Mouse (Mus musculus): ENCODE measurements around the gene Chst13.
A peak's percentile ranks its signal among the peaks of the same experiment; 100 is the strongest.

Chst13 gene

GRCm38 (mm10) chr6:90319475-90320191, 5.4 kb downstream of the Chst13 start:
- peak; percentile 20 for DNase-seq

GRCm38 (mm10) chr6:90319019-90319418, 6.0 kb downstream of the Chst13 start:
- no peak for DNase-seq

DNA sequence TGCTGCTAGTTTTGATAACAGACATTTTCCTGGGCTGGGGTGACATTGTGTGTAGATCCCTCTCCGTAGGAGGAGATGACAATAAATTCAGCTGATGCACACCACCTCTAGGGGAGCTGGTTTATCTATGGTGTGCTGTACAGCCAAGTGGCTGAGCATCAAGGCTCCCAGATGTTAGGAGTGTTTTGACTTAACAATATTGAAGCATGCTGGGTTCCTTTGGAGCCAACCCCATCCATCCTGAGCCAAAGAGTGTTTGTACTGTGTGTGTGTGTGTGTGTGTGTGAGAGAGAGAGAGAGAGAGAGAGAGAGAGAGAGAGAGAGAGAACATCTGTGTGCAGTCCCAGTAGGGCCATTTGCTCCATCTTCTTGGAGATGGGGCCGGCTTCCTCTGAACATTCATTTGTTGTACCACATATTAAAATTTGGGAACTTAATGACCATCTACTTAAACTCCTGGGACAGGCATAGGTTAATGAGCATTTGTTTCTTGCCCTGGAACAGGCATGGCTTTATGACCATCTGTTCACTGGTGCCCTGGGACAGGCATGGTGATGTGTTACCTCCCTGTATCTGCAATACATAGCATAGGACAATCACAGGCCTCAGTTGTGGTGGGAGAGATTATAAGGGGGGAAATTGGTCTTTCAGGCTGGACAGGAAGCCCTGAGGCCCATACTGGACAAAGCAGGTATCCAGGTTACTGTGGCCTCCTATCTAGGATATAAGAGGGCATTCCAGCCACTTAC, 7.3 kb downstream of the Chst13 start:
- DNase-seq: no peak

GRCm38 (mm10) chr6:90315961-90316360, 9.0 kb downstream of the Chst13 start:
- no peak for DNase-seq

DNA sequence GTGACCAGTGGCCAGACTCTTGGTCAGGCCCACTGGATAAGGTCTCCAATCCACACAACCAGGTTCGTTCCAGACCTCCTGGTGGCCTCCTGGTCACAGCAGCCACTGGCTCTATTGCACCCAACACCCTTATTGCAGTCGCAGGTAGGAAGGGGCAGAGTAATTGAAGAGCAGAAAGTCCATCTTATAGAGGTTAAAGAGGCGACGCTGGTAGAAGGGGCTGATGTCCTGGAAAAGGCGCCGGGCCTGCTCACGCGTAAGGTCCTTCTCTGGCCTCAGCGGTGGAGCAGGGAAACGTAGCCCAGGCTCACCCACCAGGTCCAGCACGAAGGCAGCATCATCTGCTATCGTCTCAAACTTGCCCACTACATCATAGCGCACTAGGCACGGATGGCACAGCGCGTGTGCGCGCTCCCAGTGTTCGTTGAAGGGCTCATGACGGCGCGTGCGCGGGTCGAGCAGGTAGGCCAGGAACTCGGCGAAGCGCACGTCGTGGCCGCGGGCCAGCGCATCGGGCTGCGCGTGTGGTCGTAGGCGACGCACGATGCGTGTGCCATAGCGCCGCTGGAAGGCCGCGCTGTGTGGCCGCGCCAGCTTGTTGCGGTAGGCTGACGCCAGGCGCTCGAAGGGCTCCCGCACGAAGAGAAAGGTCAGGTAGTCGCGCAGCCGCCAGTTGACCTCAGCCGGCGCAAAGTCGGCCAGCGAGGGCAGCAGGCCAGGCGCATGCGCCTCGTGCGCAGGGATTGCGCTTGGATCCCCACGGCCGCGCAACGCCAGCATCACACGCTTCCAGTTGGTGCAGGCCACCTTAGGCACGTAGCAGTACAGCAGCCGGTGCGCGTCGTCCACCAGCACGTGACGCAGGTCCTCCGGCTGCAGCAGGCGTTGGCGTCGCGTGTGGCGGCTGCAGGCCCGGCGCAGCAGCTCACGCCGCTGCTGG, 15.9 kb downstream of the Chst13 start:
- DNase-seq: no peak

DNA sequence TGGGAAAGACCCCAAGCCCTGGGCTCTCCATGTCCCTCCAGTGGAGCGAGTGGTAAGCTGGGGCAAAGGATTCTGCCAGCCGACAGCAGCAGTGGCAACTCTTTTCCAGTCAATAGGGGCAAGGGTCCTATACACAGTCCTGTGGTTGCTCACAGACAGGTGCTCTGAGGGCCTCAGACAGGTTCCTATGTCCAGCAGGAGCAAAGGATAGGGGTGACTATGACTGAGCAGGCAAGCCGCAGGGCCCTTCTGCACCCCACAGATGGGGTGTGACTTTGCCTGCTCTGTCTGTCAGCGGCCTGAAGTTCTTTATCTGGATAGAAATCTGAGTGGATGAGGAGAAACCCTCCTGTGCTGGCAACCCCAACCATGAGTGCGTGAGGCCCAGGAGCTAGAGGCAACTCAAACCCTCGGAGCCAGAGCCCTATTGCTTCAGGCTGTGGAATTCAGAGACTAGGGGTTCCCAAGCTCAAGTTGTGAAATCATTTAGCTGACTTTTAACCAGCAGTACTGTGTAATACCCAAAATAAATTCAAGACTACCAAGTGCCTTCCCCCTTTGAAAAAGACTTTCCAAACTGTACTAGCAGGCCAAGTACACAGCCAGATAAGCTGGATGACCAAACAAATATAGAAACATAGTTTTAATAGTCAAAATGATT, 18.5 kb downstream of the Chst13 start:
- DNase-seq: no peak

DNA sequence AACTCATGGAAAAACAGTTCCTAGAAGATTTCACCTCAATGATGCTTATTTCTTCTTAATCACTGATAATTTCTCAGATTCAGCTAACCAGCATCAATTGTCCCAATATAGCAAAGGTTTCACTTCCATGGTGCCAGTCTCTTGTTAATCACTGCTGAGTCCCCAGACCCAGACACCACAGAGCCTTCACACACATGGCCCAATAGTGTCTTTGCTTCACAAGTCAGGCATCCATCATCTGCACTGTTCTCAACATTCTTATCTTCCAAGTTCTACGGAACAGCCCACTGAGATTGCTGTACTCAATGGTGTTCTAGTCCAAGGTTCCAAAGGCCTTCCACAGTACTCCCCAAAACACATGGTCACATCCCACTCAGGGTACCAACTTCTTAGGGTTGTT, 24.1 kb downstream of the Chst13 start, which contains the start of gene BC048671:
BC048671 (plus strand) TSS at position 301 of the 400 bp plus-strand sequence.
- no peak for DNase-seq

DNA sequence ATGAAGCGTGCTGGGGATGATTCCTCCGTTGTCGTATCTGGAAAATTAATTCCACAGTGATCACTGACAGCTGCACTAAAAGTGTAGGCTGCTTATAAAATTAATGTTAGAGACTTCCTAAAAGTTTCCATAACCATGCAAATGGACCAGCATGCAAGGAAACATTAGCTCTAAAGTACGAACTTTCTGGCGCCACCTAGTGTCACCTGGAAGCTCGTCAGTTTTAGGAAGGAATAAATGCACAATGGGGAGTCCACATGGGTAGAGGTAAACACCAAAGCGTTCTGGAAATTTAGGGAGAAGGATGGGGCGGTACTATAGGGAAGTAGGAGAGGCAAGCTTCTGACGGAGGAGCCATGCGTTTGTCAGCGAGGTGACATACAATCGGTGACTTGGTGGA, 36.7 kb downstream of the Chst13 start:
- peak; percentile 9 for DNase-seq
